Mouse (Mus musculus) lung, postnatal 0 days (tissue): Measurements from ENCODE around the gene Picalm.

Source experiments
- CTCF ChIP-seq: IDR thresholded peaks from 2 replicates; pipeline ENCODE4 v1.5.1; 2016; ENCODE audit warnings: antibody characterized with exemption, mild to moderate bottlenecking
- EP300 ChIP-seq: IDR thresholded peaks from 2 replicates; pipeline ENCODE4 v1.6.1; 2016; ENCODE audit warnings: antibody characterized with exemption, mild to moderate bottlenecking, control low read depth

GRCm38 (mm10) chr7:90180635-90181034 lies 50.6 kb downstream of the Picalm start:
- TF ChIP-seq CTCF (no peak), EP300 (no peak)
